Mouse (Mus musculus): ENCODE data around the gene Pcbp2. TPM values are rescaled to one million over a fixed set of nuclear protein-coding genes. Genes with fewer than 3 reads are reported as not detected.
A peak's percentile ranks its signal among the peaks of the same experiment; 100 is the strongest.

Pcbp2 gene
- 236 and 247 TPM in 2 replicates for polyA plus RNA-seq (2014; fragmentation: Nextera tagmentation; extraction: Ambion mirVana)

DNA sequence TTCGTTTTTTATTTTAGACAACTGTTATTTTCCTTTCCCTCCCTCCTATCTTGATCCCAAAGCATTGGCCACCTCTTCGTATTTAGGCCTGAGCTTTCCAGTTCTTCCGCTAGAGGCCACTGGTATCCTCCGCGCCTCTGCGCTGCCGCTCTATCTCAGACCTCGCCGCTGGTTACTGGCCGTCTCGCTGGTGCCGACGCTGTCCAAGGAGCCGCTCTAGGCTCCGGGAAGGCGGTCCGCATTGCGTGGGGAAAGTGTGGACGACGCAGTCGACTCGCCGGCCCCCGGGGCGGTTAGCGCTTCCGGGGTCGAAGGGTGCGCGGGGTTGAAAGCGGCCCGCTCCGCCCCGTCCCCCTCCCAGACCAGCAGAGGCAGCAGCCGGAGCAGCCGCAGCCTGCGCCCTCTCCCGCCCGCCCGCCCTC lies at the start of gene Pcbp2:
Gene Pcbp2 (plus strand): TSS at position 357 of the 422 bp plus-strand sequence.
- Histone ChIP-seq H3K4me3 (ENCODE audit: low read depth, low read length) (peak within 1 kb of the TSS; percentile 76), H3K9me3 (ENCODE audit: control insufficient read depth, low read length) (no peaks in the 10 kb centered on the region), H3K27ac (ENCODE audit: low read depth, low read length) (peak within 1 kb of the TSS; percentile 96), H3K9ac (ENCODE audit: low read length) (peak within 1 kb of the TSS; percentile 93), H3K27me3 (ENCODE audit: control insufficient read depth, insufficient read depth, low read length) (no peaks in the 10 kb centered on the region), H3K4me1 (replicated peaks; ENCODE audit: control insufficient read depth, insufficient read depth, low read length) (no peaks in the 10 kb centered on the region), H3K4me2 (ENCODE audit: low read depth, low read length, severe bottlenecking) (peak within 1 kb of the TSS; percentile 58), H3K36me3 (ENCODE audit: control insufficient read depth, insufficient read depth, low read length) (peaks cover 3% of the 10 kb centered on the region)
- WGBS: under 1% methylated on average over 35 of the region's 40 CpGs
- peak; percentile 99 for ATAC-seq (replicated peaks; ENCODE audit: low FRiP score)
- DNase-seq (ENCODE audit: low spot score): peak; percentile 99

DNA sequence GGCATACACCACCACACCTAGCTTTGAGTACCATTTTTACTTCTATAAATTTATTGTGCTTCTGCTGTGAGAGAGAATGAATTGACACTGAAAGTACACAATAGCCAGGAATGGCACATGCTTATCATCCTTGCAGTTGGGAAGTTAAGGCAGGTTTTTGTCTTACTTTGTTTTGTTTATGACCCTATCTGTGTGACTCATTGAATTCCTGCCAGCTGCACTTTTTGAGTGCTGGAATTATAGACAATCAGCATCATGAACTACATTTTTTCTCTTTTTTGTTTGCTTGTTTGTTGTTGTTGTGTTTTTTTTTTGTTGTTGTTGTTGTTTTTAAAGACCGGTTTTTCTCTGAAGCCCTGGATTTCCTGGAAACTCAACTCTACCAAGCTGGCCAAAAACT lies 49.4 kb upstream of the Pcbp2 start:
- ATAC-seq (replicated peaks; ENCODE audit: low FRiP score) (no peak), DNase-seq (ENCODE audit: low spot score) (no peak)
- no peak overlapping the region for H3K27ac ChIP-seq (ENCODE audit: low read depth, low read length)
- H3K9me3 ChIP-seq (ENCODE audit: control insufficient read depth, low read length): no peaks in the 10 kb centered on the region
- no peak overlapping the region for H3K4me3 ChIP-seq (ENCODE audit: low read depth, low read length)
- WGBS: 66% methylated on average over 1 of the region's 1 CpGs
- H3K36me3 ChIP-seq (ENCODE audit: control insufficient read depth, insufficient read depth, low read length): peaks cover 8% of the 10 kb centered on the region; the same call in 1 of the 2 replicates
- H3K9ac ChIP-seq (ENCODE audit: low read length): no peak overlapping the region
- no peak overlapping the region for H3K4me2 ChIP-seq (ENCODE audit: low read depth, low read length, severe bottlenecking)
- no peaks in the 10 kb centered on the region for H3K27me3 ChIP-seq (ENCODE audit: control insufficient read depth, insufficient read depth, low read length)
- H3K4me1 ChIP-seq (replicated peaks; ENCODE audit: control insufficient read depth, insufficient read depth, low read length): no peaks in the 10 kb centered on the region

DNA sequence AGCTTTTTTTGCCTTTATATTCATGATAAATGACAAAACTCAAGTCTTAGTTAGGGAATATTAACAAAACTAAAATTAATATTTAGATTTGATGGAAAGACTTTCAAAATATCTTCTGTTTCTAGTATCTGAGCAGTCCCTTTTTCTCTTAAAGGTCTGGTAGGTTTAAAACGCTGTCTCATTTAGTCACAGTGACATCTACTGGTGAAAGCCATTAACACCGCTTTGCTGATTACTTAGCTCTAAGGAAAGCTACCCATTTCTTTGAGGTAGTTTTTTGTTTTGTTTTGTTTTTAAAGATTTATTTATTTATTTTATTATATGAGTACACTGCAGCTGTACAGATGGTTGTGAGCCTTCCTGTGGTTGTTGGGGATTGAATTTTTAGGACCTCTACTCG lies 48.9 kb upstream of the Pcbp2 start:
- 64% methylated on average over 3 of the region's 3 CpGs for WGBS
- DNase-seq (ENCODE audit: low spot score): no peak
- Histone ChIP-seq H3K36me3 (ENCODE audit: control insufficient read depth, insufficient read depth, low read length) (peaks cover 11% of the 10 kb centered on the region; the same call in 1 of the 2 replicates), H3K4me2 (ENCODE audit: low read depth, low read length, severe bottlenecking) (no peak overlapping the region), H3K4me3 (ENCODE audit: low read depth, low read length) (no peak overlapping the region), H3K9me3 (ENCODE audit: control insufficient read depth, low read length) (no peaks in the 10 kb centered on the region), H3K4me1 (replicated peaks; ENCODE audit: control insufficient read depth, insufficient read depth, low read length) (no peaks in the 10 kb centered on the region), H3K9ac (ENCODE audit: low read length) (no peak overlapping the region), H3K27me3 (ENCODE audit: control insufficient read depth, insufficient read depth, low read length) (no peaks in the 10 kb centered on the region), H3K27ac (ENCODE audit: low read depth, low read length) (no peak overlapping the region)
- no peak for ATAC-seq (replicated peaks; ENCODE audit: low FRiP score)

DNA sequence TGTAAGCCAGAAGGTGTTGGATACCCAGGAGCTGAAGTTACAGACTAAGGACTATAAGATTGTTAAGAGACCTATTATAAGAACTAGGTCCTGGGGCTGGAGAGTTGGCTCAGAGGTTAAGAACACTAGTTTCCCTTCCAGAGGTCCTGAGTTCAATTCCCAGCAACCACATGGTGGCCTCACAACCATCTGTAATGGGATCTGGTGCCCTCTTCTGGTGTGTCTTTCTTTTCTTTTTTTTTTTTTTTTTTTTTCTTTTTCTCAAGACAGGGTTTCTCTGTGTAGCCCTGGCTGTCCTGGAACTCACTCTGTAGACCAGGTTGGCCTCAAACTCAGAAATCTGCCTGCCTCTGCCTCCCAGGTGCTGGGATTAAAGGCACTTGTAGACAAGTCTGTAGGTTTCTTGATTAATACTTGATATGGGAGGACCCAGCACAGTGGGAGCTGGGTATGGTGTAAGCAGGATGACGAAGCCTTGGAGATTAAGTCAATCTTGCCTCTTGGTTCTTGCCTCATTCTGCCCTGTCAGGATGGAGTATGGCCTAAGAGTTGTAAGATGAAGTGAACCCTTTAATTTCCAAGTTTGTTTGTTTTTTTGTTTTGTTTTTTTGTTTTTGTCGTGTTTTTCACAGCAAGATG lies 46.6 kb upstream of the Pcbp2 start:
- Histone ChIP-seq H3K9ac (ENCODE audit: low read length) (no peak overlapping the region), H3K27ac (ENCODE audit: low read depth, low read length) (no peak overlapping the region), H3K4me3 (ENCODE audit: low read depth, low read length) (no peak overlapping the region), H3K4me2 (ENCODE audit: low read depth, low read length, severe bottlenecking) (no peak overlapping the region), H3K36me3 (ENCODE audit: control insufficient read depth, insufficient read depth, low read length) (peaks cover 9% of the 10 kb centered on the region; the same call in 1 of the 2 replicates), H3K27me3 (ENCODE audit: control insufficient read depth, insufficient read depth, low read length) (no peaks in the 10 kb centered on the region), H3K9me3 (ENCODE audit: control insufficient read depth, low read length) (no peaks in the 10 kb centered on the region), H3K4me1 (replicated peaks; ENCODE audit: control insufficient read depth, insufficient read depth, low read length) (no peaks in the 10 kb centered on the region)
- ATAC-seq (replicated peaks; ENCODE audit: low FRiP score) (no peak), DNase-seq (ENCODE audit: low spot score) (no peak)
- 96% methylated on average over 2 of the region's 2 CpGs for whole genome bisulfite sequencing

DNA sequence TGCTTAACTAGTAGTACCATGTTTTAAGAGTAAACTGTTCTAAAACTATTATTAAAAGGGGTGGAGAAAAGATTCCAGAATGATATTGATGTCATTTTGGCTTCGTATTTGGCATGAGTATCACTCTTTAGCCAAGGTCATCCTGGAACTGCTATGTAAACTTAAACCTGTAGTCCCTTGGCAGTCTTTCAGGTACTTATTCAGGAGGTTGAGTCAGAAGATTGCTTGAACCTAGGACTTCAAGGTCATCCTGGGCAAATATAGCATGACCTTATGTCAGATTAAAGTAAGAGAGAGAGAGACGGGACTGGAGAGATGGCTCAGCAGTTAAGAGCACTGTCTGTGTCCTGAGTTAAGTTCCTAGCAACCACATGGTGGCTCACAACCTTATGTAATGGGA lies 45.7 kb upstream of the Pcbp2 start:
- Histone ChIP-seq H3K27ac (ENCODE audit: low read depth, low read length) (no peak overlapping the region), H3K4me3 (ENCODE audit: low read depth, low read length) (no peak overlapping the region), H3K4me2 (ENCODE audit: low read depth, low read length, severe bottlenecking) (no peak overlapping the region), H3K4me1 (replicated peaks; ENCODE audit: control insufficient read depth, insufficient read depth, low read length) (no peaks in the 10 kb centered on the region), H3K9ac (ENCODE audit: low read length) (no peak overlapping the region), H3K9me3 (ENCODE audit: control insufficient read depth, low read length) (no peaks in the 10 kb centered on the region), H3K27me3 (ENCODE audit: control insufficient read depth, insufficient read depth, low read length) (no peaks in the 10 kb centered on the region), H3K36me3 (ENCODE audit: control insufficient read depth, insufficient read depth, low read length) (peaks cover 9% of the 10 kb centered on the region; the same call in 1 of the 2 replicates)
- no peak for ATAC-seq (replicated peaks; ENCODE audit: low FRiP score)
- WGBS: 91% methylated on average over 2 of the region's 2 CpGs
- no peak for DNase-seq (ENCODE audit: low spot score)

DNA sequence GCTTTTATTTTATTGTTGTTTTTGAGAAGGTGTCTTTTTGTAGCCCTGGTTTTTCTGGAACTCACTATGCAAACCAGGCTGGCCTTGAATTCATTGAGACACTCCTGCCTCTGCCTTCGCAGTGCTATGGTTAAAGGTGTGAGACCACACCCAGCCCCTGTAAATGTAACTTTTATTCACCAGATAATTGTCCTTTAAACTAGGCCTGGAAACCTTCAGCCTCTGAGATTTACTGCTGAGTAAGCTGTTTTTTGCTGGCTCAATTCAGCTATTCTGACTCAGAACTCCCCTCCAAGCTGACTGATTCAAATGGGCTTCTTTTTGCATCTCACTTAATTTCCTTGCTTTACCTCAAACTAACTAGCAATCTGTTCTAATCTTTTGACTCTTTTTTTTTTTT lies 43.4 kb upstream of the Pcbp2 start:
- peaks cover 15% of the 10 kb centered on the region; the same call in 1 of the 2 replicates for H3K36me3 ChIP-seq (ENCODE audit: control insufficient read depth, insufficient read depth, low read length)
- H3K27me3 ChIP-seq (ENCODE audit: control insufficient read depth, insufficient read depth, low read length): no peaks in the 10 kb centered on the region
- no peak overlapping the region for H3K9ac ChIP-seq (ENCODE audit: low read length)
- H3K27ac ChIP-seq (ENCODE audit: low read depth, low read length): no peak overlapping the region
- DNase-seq (ENCODE audit: low spot score) (no peak), ATAC-seq (replicated peaks; ENCODE audit: low FRiP score) (no peak)
- no peak overlapping the region for H3K4me3 ChIP-seq (ENCODE audit: low read depth, low read length)
- H3K4me2 ChIP-seq (ENCODE audit: low read depth, low read length, severe bottlenecking): no peak overlapping the region
- WGBS: 97% methylated on average over 1 of the region's 1 CpGs
- H3K4me1 ChIP-seq (replicated peaks; ENCODE audit: control insufficient read depth, insufficient read depth, low read length): no peaks in the 10 kb centered on the region
- no peaks in the 10 kb centered on the region for H3K9me3 ChIP-seq (ENCODE audit: control insufficient read depth, low read length)

DNA sequence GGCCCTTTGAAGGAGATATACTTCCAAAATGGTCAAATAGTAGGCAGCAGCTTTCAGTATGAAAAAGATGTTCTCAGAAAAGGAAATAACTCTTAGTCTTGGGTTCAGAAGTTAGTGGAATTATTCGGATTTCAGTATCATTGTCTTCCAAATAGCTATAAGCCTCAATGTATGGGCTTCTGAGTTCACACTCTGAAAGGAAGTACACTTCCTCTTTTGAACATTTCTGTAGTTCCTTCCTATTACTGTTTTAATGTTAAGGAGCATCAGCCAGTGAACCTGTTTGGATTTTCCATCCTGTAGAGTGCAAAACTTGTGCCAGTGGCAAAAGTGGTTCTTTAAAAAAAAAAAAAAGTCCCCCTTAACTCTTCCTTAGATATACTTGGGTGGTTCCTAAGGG lies 38.3 kb upstream of the Pcbp2 start:
- Histone ChIP-seq H3K27ac (ENCODE audit: low read depth, low read length) (no peak overlapping the region), H3K9me3 (ENCODE audit: control insufficient read depth, low read length) (no peaks in the 10 kb centered on the region), H3K4me2 (ENCODE audit: low read depth, low read length, severe bottlenecking) (no peak overlapping the region), H3K4me3 (ENCODE audit: low read depth, low read length) (no peak overlapping the region), H3K9ac (ENCODE audit: low read length) (no peak overlapping the region), H3K4me1 (replicated peaks; ENCODE audit: control insufficient read depth, insufficient read depth, low read length) (no peaks in the 10 kb centered on the region), H3K27me3 (ENCODE audit: control insufficient read depth, insufficient read depth, low read length) (no peaks in the 10 kb centered on the region), H3K36me3 (ENCODE audit: control insufficient read depth, insufficient read depth, low read length) (peaks cover 8% of the 10 kb centered on the region; the same call in 1 of the 2 replicates)
- WGBS: 98% methylated on average over 1 of the region's 1 CpGs
- ATAC-seq (replicated peaks; ENCODE audit: low FRiP score) (no peak), DNase-seq (ENCODE audit: low spot score) (no peak)

DNA sequence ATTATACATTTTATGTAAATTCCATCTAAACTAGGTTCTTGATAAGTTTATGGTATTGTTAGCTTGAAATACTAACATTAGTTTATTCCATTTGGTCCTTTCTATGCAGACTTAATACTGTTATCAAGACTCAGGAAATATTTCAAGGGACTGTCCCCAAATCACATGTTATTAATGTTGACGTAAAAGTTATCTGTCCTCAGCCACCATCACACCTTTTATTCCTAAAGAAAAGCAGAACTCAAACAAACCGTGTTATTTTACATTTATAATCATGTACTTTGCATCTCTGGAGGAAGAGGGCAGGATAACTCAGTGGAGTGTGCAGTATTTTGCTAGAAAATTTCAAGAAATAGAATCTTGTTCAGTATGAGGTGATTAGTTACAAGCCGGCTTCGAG lies 37.2 kb upstream of the Pcbp2 start:
- Histone ChIP-seq H3K4me3 (ENCODE audit: low read depth, low read length) (no peak overlapping the region), H3K36me3 (ENCODE audit: control insufficient read depth, insufficient read depth, low read length) (peaks cover 8% of the 10 kb centered on the region; the same call in 1 of the 2 replicates), H3K9me3 (ENCODE audit: control insufficient read depth, low read length) (no peaks in the 10 kb centered on the region), H3K4me2 (ENCODE audit: low read depth, low read length, severe bottlenecking) (no peak overlapping the region), H3K9ac (ENCODE audit: low read length) (no peak overlapping the region), H3K4me1 (replicated peaks; ENCODE audit: control insufficient read depth, insufficient read depth, low read length) (no peaks in the 10 kb centered on the region), H3K27me3 (ENCODE audit: control insufficient read depth, insufficient read depth, low read length) (no peaks in the 10 kb centered on the region), H3K27ac (ENCODE audit: low read depth, low read length) (no peak overlapping the region)
- DNase-seq (ENCODE audit: low spot score): no peak
- 92% methylated on average over 4 of the region's 4 CpGs for WGBS
- no peak for ATAC-seq (replicated peaks; ENCODE audit: low FRiP score)

DNA sequence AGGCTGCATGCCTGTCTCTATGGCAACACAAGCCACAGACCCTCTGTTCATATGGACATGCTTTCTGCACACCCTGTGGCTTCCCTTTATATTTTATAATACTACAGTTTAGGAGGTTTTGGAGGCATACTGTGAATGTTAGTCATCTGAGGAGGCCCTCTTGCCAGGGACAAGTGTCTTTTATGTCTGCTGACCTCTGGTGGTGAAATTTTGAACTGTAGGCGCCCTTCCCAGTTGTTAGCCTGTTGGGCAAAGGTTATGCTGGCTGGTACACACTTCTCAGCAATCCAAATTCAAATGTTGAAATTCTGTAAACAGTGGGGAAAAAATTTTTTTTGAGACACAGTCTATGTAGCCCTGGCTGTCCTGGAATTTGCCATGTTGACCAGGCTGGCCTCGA lies 27.8 kb upstream of the Pcbp2 start:
- no peaks in the 10 kb centered on the region for H3K9me3 ChIP-seq (ENCODE audit: control insufficient read depth, low read length)
- H3K9ac ChIP-seq (ENCODE audit: low read length): no peak overlapping the region
- H3K4me3 ChIP-seq (ENCODE audit: low read depth, low read length): no peak overlapping the region
- no peaks in the 10 kb centered on the region for H3K4me1 ChIP-seq (replicated peaks; ENCODE audit: control insufficient read depth, insufficient read depth, low read length)
- no peaks in the 10 kb centered on the region for H3K36me3 ChIP-seq (ENCODE audit: control insufficient read depth, insufficient read depth, low read length)
- H3K27me3 ChIP-seq (ENCODE audit: control insufficient read depth, insufficient read depth, low read length): no peaks in the 10 kb centered on the region
- no peak overlapping the region for H3K27ac ChIP-seq (ENCODE audit: low read depth, low read length)
- DNase-seq (ENCODE audit: low spot score): peak; percentile 88
- no peak; the same call in 1 of the 2 replicates for ATAC-seq (replicated peaks; ENCODE audit: low FRiP score)
- no peak overlapping the region for H3K4me2 ChIP-seq (ENCODE audit: low read depth, low read length, severe bottlenecking)
- whole genome bisulfite sequencing: 47% methylated on average over 2 of the region's 2 CpGs
